Mouse (Mus musculus): ENCODE results near the gene Sytl3. TPM values are rescaled to one million over a fixed set of nuclear protein-coding genes. Genes with fewer than 3 reads are reported as not detected.
"Not testable (repeated sequence)": the region's sequence is repeated elsewhere in the genome, so short reads cannot be mapped to it uniquely, and the experiment has no call there.

Sytl3 gene
- polyA plus RNA-seq, 1 experiment from 2014 or later, result 0.90 TPM

DNA sequence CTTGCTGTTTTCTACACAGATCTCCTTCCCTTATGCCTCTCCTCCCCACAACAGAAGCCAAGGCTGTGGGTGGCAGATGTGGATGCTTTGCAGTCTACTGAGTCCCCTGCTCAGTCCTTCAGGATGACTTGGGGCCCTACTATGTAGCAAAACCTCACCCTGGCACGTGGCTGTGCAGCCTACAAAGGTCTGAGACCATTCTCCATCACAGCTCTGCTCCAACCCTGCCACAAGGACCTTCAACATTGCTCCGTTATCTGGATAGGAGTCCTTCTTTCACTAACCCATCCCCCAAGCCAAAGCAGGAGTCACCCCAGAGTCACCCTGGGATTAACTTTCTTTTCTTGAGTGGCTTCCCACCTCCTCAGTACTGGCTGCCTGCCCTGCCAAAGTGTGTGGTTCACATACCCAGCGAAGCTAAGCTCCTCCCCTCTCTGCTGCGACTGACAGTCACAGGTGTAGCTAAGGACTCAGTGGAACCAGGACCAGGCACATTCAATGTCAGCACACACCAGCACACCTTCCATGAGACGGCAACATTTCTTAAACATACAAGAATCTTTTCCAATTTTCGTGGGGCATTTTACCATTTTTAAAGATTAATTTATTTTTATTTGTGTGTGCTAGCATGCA is 33.9 kb upstream of the Sytl3 start:
- H3K9ac ChIP-seq (ENCODE audit: low read length); H3K9me3 ChIP-seq (ENCODE audit: control insufficient read depth, low read length); H3K4me3 ChIP-seq (ENCODE audit: low read length); H3K4me1 ChIP-seq (replicated peaks; ENCODE audit: control insufficient read depth, insufficient read depth, low read length); H3K27ac ChIP-seq (ENCODE audit: low read length); H3K4me2 ChIP-seq (ENCODE audit: low read depth, low read length); H3K27me3 ChIP-seq (ENCODE audit: control insufficient read depth, insufficient read depth, low read depth, low read length); H3K36me3 ChIP-seq (ENCODE audit: control insufficient read depth, insufficient read depth, low read length): not testable (repeated sequence)
- peak; percentile 61; the same call in 1 of the 2 replicates for ATAC-seq (ENCODE audit: low read depth)
- 45% methylated on average over 1 of the region's 6 CpGs for WGBS

- not testable (repeated sequence) for H3K36me3 ChIP-seq (ENCODE audit: control insufficient read depth, insufficient read depth, low read length); H3K4me2 ChIP-seq (ENCODE audit: low read depth, low read length); H3K4me3 ChIP-seq (ENCODE audit: low read length); H3K9me3 ChIP-seq (ENCODE audit: control insufficient read depth, low read length); H3K9ac ChIP-seq (ENCODE audit: low read length); H3K27ac ChIP-seq (ENCODE audit: low read length); H3K27me3 ChIP-seq (ENCODE audit: control insufficient read depth, insufficient read depth, low read depth, low read length); ATAC-seq (ENCODE audit: low read depth); H3K4me1 ChIP-seq (replicated peaks; ENCODE audit: control insufficient read depth, insufficient read depth, low read length)
- WGBS, result 79% methylated on average over 4 of the region's 4 CpGs
Measured at GRCm38 (mm10) chr17:6630398-6630797, 28.5 kb upstream of the Sytl3 start.

- not testable (repeated sequence) for H3K4me1 ChIP-seq (replicated peaks; ENCODE audit: control insufficient read depth, insufficient read depth, low read length); ATAC-seq (ENCODE audit: low read depth); H3K27me3 ChIP-seq (ENCODE audit: control insufficient read depth, insufficient read depth, low read depth, low read length); H3K9me3 ChIP-seq (ENCODE audit: control insufficient read depth, low read length); H3K36me3 ChIP-seq (ENCODE audit: control insufficient read depth, insufficient read depth, low read length); H3K27ac ChIP-seq (ENCODE audit: low read length); H3K9ac ChIP-seq (ENCODE audit: low read length); H3K4me3 ChIP-seq (ENCODE audit: low read length); H3K4me2 ChIP-seq (ENCODE audit: low read depth, low read length)
- 92% methylated on average over 6 of the region's 6 CpGs for WGBS
Measured at GRCm38 (mm10) chr17:6632850-6633249, 26.0 kb upstream of the Sytl3 start.

DNA sequence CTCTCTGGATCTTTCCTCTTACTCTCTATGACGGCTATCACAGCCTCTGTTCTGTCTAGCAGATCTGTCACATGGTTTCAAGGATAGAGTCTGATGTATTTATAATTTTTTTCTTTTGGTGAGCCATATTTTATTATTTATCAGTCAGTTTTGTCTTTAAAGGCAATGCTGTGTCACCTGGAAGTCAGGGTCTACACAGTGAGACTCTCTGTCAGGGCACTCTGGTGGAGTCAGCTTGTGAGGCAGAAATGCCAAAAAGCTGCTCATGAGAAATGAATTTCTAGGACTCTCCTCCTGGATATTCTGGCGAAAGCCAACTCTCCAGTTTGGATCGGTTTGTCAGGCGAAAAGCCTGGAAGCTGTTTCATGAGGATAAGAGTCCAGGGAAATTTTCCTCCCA is 23.1 kb upstream of the Sytl3 start:
- H3K27me3 ChIP-seq (ENCODE audit: control insufficient read depth, insufficient read depth, low read depth, low read length); ATAC-seq (ENCODE audit: low read depth); H3K9me3 ChIP-seq (ENCODE audit: control insufficient read depth, low read length); H3K9ac ChIP-seq (ENCODE audit: low read length); H3K4me3 ChIP-seq (ENCODE audit: low read length); H3K36me3 ChIP-seq (ENCODE audit: control insufficient read depth, insufficient read depth, low read length); H3K4me2 ChIP-seq (ENCODE audit: low read depth, low read length); H3K4me1 ChIP-seq (replicated peaks; ENCODE audit: control insufficient read depth, insufficient read depth, low read length); H3K27ac ChIP-seq (ENCODE audit: low read length): not testable (repeated sequence)
- 63% methylated on average over 1 of the region's 4 CpGs for WGBS

DNA sequence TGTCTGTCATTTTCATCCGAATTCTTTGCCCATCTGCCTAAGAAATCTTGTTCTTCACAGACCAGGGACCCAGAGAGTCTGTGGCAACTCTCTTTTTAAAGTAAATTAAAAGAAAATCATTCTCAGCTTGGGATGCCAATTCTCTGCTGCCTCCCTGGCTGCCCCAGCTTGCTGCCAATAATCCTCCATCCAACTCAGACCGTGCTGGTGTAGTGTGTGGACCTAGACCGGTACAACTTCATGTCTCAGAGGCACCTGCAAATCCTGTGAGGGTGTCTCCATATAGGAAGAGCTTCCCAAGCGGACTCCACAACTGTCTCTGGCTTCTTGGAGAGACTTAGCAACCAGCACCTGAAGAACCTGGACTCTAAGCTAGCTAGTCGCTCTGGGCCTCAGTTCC is 22.0 kb upstream of the Sytl3 start:
- no peak for ATAC-seq (ENCODE audit: low read depth)
- H3K9me3 ChIP-seq (ENCODE audit: control insufficient read depth, low read length), result no peaks in the 10 kb centered on the region
- no peaks in the 10 kb centered on the region for H3K4me1 ChIP-seq (replicated peaks; ENCODE audit: control insufficient read depth, insufficient read depth, low read length)
- H3K36me3 ChIP-seq (ENCODE audit: control insufficient read depth, insufficient read depth, low read length), result no peaks in the 10 kb centered on the region
- 69% methylated on average over 5 of the region's 5 CpGs for WGBS
- H3K4me3 ChIP-seq (ENCODE audit: low read length), result no peak overlapping the region
- no peak overlapping the region for H3K4me2 ChIP-seq (ENCODE audit: low read depth, low read length)
- no peak overlapping the region for H3K9ac ChIP-seq (ENCODE audit: low read length)
- H3K27me3 ChIP-seq (ENCODE audit: control insufficient read depth, insufficient read depth, low read depth, low read length), result no peaks in the 10 kb centered on the region
- no peak overlapping the region for H3K27ac ChIP-seq (ENCODE audit: low read length)

DNA sequence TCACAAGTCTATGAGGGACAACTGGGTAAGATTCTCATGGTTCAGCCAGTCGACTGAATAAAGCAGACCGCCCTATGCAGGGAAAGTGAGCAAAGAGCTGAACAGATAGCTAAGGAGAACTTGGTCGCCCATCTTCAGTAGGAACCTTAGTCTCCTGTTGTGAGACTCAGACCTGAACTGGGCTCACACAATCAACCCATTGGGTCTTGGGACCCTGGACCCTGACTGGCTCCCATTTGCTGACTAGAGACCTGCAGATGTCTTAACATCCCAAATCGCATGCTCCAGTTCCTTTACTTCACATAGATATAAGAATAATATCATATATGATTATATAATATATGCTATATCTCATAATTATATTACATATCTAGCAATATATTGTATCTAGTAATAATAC is 21.5 kb upstream of the Sytl3 start:
- not testable (repeated sequence) for ATAC-seq (ENCODE audit: low read depth); H3K4me1 ChIP-seq (replicated peaks; ENCODE audit: control insufficient read depth, insufficient read depth, low read length); H3K27ac ChIP-seq (ENCODE audit: low read length); H3K4me3 ChIP-seq (ENCODE audit: low read length); H3K36me3 ChIP-seq (ENCODE audit: control insufficient read depth, insufficient read depth, low read length); H3K9ac ChIP-seq (ENCODE audit: low read length); H3K9me3 ChIP-seq (ENCODE audit: control insufficient read depth, low read length); H3K4me2 ChIP-seq (ENCODE audit: low read depth, low read length); H3K27me3 ChIP-seq (ENCODE audit: control insufficient read depth, insufficient read depth, low read depth, low read length)
- 93% methylated on average over 4 of the region's 4 CpGs for WGBS

GRCm38 (mm10) chr17:6638444-6638843 is 20.4 kb upstream of the Sytl3 start:
- not testable (repeated sequence) for H3K4me3 ChIP-seq (ENCODE audit: low read length); ATAC-seq (ENCODE audit: low read depth); H3K9me3 ChIP-seq (ENCODE audit: control insufficient read depth, low read length); H3K27me3 ChIP-seq (ENCODE audit: control insufficient read depth, insufficient read depth, low read depth, low read length); H3K9ac ChIP-seq (ENCODE audit: low read length); H3K36me3 ChIP-seq (ENCODE audit: control insufficient read depth, insufficient read depth, low read length); H3K4me2 ChIP-seq (ENCODE audit: low read depth, low read length); H3K27ac ChIP-seq (ENCODE audit: low read length); H3K4me1 ChIP-seq (replicated peaks; ENCODE audit: control insufficient read depth, insufficient read depth, low read length)
- 86% methylated on average over 7 of the region's 8 CpGs for WGBS

GRCm38 (mm10) chr17:6639486-6639885 is 19.4 kb upstream of the Sytl3 start:
- H3K4me2 ChIP-seq (ENCODE audit: low read depth, low read length); H3K27ac ChIP-seq (ENCODE audit: low read length); H3K27me3 ChIP-seq (ENCODE audit: control insufficient read depth, insufficient read depth, low read depth, low read length); H3K4me1 ChIP-seq (replicated peaks; ENCODE audit: control insufficient read depth, insufficient read depth, low read length); ATAC-seq (ENCODE audit: low read depth); H3K9me3 ChIP-seq (ENCODE audit: control insufficient read depth, low read length); H3K36me3 ChIP-seq (ENCODE audit: control insufficient read depth, insufficient read depth, low read length); H3K9ac ChIP-seq (ENCODE audit: low read length); H3K4me3 ChIP-seq (ENCODE audit: low read length): not testable (repeated sequence)
- 92% methylated on average over 13 of the region's 21 CpGs for WGBS

- 89% methylated on average over 10 of the region's 10 CpGs for WGBS
- H3K4me2 ChIP-seq (ENCODE audit: low read depth, low read length); H3K9ac ChIP-seq (ENCODE audit: low read length); H3K4me1 ChIP-seq (replicated peaks; ENCODE audit: control insufficient read depth, insufficient read depth, low read length); H3K36me3 ChIP-seq (ENCODE audit: control insufficient read depth, insufficient read depth, low read length); H3K4me3 ChIP-seq (ENCODE audit: low read length); H3K27me3 ChIP-seq (ENCODE audit: control insufficient read depth, insufficient read depth, low read depth, low read length); H3K27ac ChIP-seq (ENCODE audit: low read length); H3K9me3 ChIP-seq (ENCODE audit: control insufficient read depth, low read length): not testable (repeated sequence)
- peak; percentile 8; the same call in 1 of the 2 replicates for ATAC-seq (ENCODE audit: low read depth)
Measured at GRCm38 (mm10) chr17:6640044-6640637, 18.8 kb upstream of the Sytl3 start.

Data from lung, embryonic 16.5 days (tissue).